23 mouse cellular contexts compared by ENCODE assay signal in the genomic region with DNA sequence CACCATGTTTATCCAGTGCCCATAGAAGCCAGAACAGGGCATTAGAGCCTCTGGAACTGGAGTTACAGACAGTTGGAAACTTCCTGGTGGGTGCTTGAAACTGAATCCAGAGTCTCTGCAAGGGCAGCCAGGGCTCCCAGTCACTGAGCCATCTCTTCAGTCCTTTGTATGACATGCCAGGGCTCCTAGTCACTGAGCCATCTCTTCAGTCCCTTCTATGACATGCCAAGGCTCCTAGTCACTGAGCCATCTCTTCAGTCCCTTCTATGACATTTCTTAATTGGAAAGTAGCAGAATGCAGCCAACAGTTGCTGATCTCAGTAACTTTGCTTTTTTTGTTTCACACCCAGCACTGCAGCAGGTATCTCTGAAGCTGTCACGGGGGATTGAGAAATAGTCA. TPM values are rescaled to one million over a fixed set of nuclear protein-coding genes. Genes with fewer than 3 reads are reported as not detected.
A peak's percentile ranks its signal among the peaks of the same experiment; 100 is the strongest.
DNase-seq lines count a peak whose midpoint lies in the region; ATAC-seq and TF ChIP-seq lines count a peak whose summit lies in the region.
"Had no signal": no experiment of that assay in that cellular context is flagged by ENCODE, and none has a peak within 500 bp of the region (broad histone marks: within the 10 kb centered on the region; RNA-seq: fewer than 3 reads in every experiment).

No protein-coding gene starts in this region.

- no peak overlapping the region for H3K4me2 ChIP-seq in liver, embryonic 11.5 days
- no peak overlapping the region for H3K4me2 ChIP-seq in liver, embryonic 12.5 days
- H3K4me2 ChIP-seq: embryonic facial prominence, embryonic 12.5 days; forebrain, embryonic 13.5 days; forebrain, embryonic 15.5 days had no signal

- no peaks in the 10 kb centered on the region for H3K4me1 ChIP-seq in heart, embryonic 10.5 days
- no peaks in the 10 kb centered on the region for H3K4me1 ChIP-seq in liver, embryonic 11.5 days (replicated peaks; ENCODE audit: control insufficient read depth, insufficient read depth, low read length)
- no peaks in the 10 kb centered on the region for H3K4me1 ChIP-seq in liver, embryonic 12.5 days
- H3K4me1 ChIP-seq: embryonic facial prominence, embryonic 10.5 days; embryonic facial prominence, embryonic 12.5 days; forebrain, embryonic 13.5 days; forebrain, embryonic 15.5 days had no signal

- no peak overlapping the region for H3K4me3 ChIP-seq in heart, embryonic 10.5 days
- H3K4me3 ChIP-seq in liver, embryonic 11.5 days (ENCODE audit: low read depth, low read length): no peak overlapping the region
- no peak overlapping the region for H3K4me3 ChIP-seq in liver, embryonic 12.5 days
- H3K4me3 ChIP-seq: embryonic facial prominence, embryonic 10.5 days; embryonic facial prominence, embryonic 12.5 days; forebrain, embryonic 13.5 days; forebrain, embryonic 15.5 days had no signal

- in situ Hi-C loops in Patski (cut with MboI; ENCODE audit: low pct_unique_long_range_greater_than_20kb): no loop called here

- no peak for TF ChIP-seq CTCF in Patski (IDR thresholded peaks at IDR 0.05)

- H3K9ac ChIP-seq in liver, embryonic 11.5 days (ENCODE audit: low read depth, low read length): no peak overlapping the region
- H3K9ac ChIP-seq in liver, embryonic 12.5 days: no peak overlapping the region
- H3K9ac ChIP-seq: embryonic facial prominence, embryonic 12.5 days; forebrain, embryonic 13.5 days; forebrain, embryonic 15.5 days; forebrain, postnatal 0 days had no signal

- no peak for ATAC-seq in liver, embryonic 11.5 days (replicated peaks; ENCODE audit: low FRiP score)
- no peak for ATAC-seq in liver, embryonic 12.5 days
- peak; percentile 62 for ATAC-seq in Patski
- ATAC-seq: forebrain, embryonic 13.5 days; forebrain, embryonic 15.5 days; forebrain, postnatal 0 days had no signal

- no peaks in the 10 kb centered on the region for H3K36me3 ChIP-seq in heart, embryonic 10.5 days
- no peaks in the 10 kb centered on the region for H3K36me3 ChIP-seq in liver, embryonic 11.5 days (ENCODE audit: control insufficient read depth, insufficient read depth, low read length)
- H3K36me3 ChIP-seq in liver, embryonic 12.5 days: no peaks in the 10 kb centered on the region
- H3K36me3 ChIP-seq: embryonic facial prominence, embryonic 10.5 days; embryonic facial prominence, embryonic 12.5 days; forebrain, embryonic 15.5 days had no signal

- DNase-seq in heart, embryonic 10.5 days (ENCODE audit: low spot score): peak; percentile 53
- no peak for DNase-seq in heart, adult 8-10 months (ENCODE audit: low spot score)
- peak; percentile 11 for DNase-seq in liver, embryonic 11.5 days (ENCODE audit: low spot score)
- DNase-seq in Patski (ENCODE audit: low read depth, low spot score): no peak
- no peak for DNase-seq in left cerebral cortex, adult 9 months (ENCODE audit: low spot score in 2 of 2)
- DNase-seq: adrenal gland, adult 2 months; adrenal gland, postnatal 10 days; adrenal gland, postnatal 25 days; cerebellum, adult 11-12 months; cerebellum, adult 2 months; cerebellum, adult 9-10 months; cerebellum, postnatal 10 days; cerebellum, postnatal 25 days; forebrain, postnatal 0 days had no signal

- no peak overlapping the region for H3K27ac ChIP-seq in heart, embryonic 10.5 days
- no peak overlapping the region for H3K27ac ChIP-seq in liver, embryonic 11.5 days (ENCODE audit: low read depth, low read length)
- H3K27ac ChIP-seq in liver, embryonic 12.5 days: no peak overlapping the region
- H3K27ac ChIP-seq: embryonic facial prominence, embryonic 10.5 days; embryonic facial prominence, embryonic 12.5 days; forebrain, embryonic 13.5 days; forebrain, embryonic 15.5 days had no signal

- POLR2A ChIA-PET in Patski (lab: Charles Lee): no interaction called here

- no peaks in the 10 kb centered on the region for H3K9me3 ChIP-seq in heart, embryonic 10.5 days
- no peaks in the 10 kb centered on the region for H3K9me3 ChIP-seq in liver, embryonic 11.5 days (ENCODE audit: control insufficient read depth, low read length)
- H3K9me3 ChIP-seq in liver, embryonic 12.5 days (replicated peaks): no peaks in the 10 kb centered on the region
- H3K9me3 ChIP-seq: embryonic facial prominence, embryonic 10.5 days; embryonic facial prominence, embryonic 12.5 days; forebrain, embryonic 13.5 days; forebrain, embryonic 15.5 days had no signal

- 67% methylated on average over 1 of the region's 1 CpGs for WGBS in heart, embryonic 10.5 days
- 45% methylated on average over 1 of the region's 1 CpGs for WGBS in liver, embryonic 11.5 days
- WGBS in liver, embryonic 12.5 days (ENCODE audit: insufficient replicate concordance): 38% methylated on average over 1 of the region's 1 CpGs

- H3K27me3 ChIP-seq in heart, embryonic 10.5 days (ENCODE audit: insufficient read depth, poor library complexity, severe bottlenecking): no peaks in the 10 kb centered on the region
- H3K27me3 ChIP-seq in liver, embryonic 11.5 days (replicated peaks; ENCODE audit: control insufficient read depth, insufficient read depth, low read length): no peaks in the 10 kb centered on the region
- H3K27me3 ChIP-seq in liver, embryonic 12.5 days (replicated peaks): no peaks in the 10 kb centered on the region
- H3K27me3 ChIP-seq in Patski: peaks cover 3% of the 10 kb centered on the region
- H3K27me3 ChIP-seq: embryonic facial prominence, embryonic 12.5 days; forebrain, embryonic 13.5 days; forebrain, embryonic 15.5 days had no signal

- CTCF ChIA-PET in Patski (lab: Charles Lee): no interaction called here

RNA-seq across cellular contexts. Expression of gene Aqp8, which starts 20.0 kb away (rescaled TPM):
- 1.4 and 1.7 TPM in 2 replicates for polyA plus RNA-seq in heart, embryonic 10.5 days (2016; fragmentation: Nextera tagmentation; extraction: Ambion mirVana)
- 10 to 100 TPM in 2 of 4 experiments, 1 to 10 TPM in 2; 9.5 to 11.9 (median 10.1) TPM for total RNA-seq in heart, adult 8-10 months (2022)
- polyA plus RNA-seq in liver, embryonic 11.5 days (2014; fragmentation: Nextera tagmentation; extraction: Ambion mirVana): 2.5 and 3.5 TPM in 2 replicates
- polyA plus RNA-seq in liver, embryonic 12.5 days (2016; fragmentation: Nextera tagmentation; extraction: Ambion mirVana): 2.4 and 2.6 TPM in 2 replicates
- polyA plus RNA-seq in Patski (2021): not detected
- total RNA-seq: adrenal gland, adult 2 months; adrenal gland, postnatal 25 days; forebrain, postnatal 0 days had no signal
- polyA plus RNA-seq: adrenal gland, adult 2 months; cortical plate, adult 2 months; embryonic facial prominence, embryonic 14.5 days; forebrain, embryonic 13.5 days; forebrain, embryonic 15.5 days; forebrain, postnatal 0 days had no signal

RNA-seq across cellular contexts. Expression of gene Zkscan2, which starts 58.2 kb away (rescaled TPM):
- polyA plus RNA-seq in heart, embryonic 10.5 days (2016; fragmentation: Nextera tagmentation; extraction: Ambion mirVana): 1.9 and 2.9 TPM in 2 replicates
- total RNA-seq in heart, adult 8-10 months (2022): under 1 TPM; 0.32 to 0.87 (median 0.46) TPM
- polyA plus RNA-seq in liver, embryonic 11.5 days (2014; fragmentation: Nextera tagmentation; extraction: Ambion mirVana): 0.90 and 0.93 TPM in 2 replicates
- 0.48 and 0.59 TPM in 2 replicates for polyA plus RNA-seq in liver, embryonic 12.5 days (2016; fragmentation: Nextera tagmentation; extraction: Ambion mirVana)
- polyA plus RNA-seq in Patski (2021): 4.4 TPM
- total RNA-seq: MEL had no signal
- polyA plus RNA-seq: C2C12 had no signal

Comparison
In these comparisons a context has a peak if more than half of its experiments do, and no peak if none do; other contexts are left out.
1. DNase-seq: peak in heart, embryonic 10.5 days (single experiment) and liver, embryonic 11.5 days (single experiment); none in heart, adult 8-10 months (single experiment), Patski (single experiment) and left cerebral cortex, adult 9 months (0 of 2).